Mouse (Mus musculus) midbrain, embryonic 15.5 days (tissue): Measurements from ENCODE around the gene Vps72. TPM values are rescaled to one million over a fixed set of nuclear protein-coding genes. Genes with fewer than 3 reads are reported as not detected.

ENCODE experiments used
- ATAC-seq: fragments of 200-750 bp; cut with Nextera tagmentation; replicated peaks from 2 replicates; pipeline ENCODE4 v1.8.0; 2017; ENCODE audit warnings: moderate TSS enrichment
- H3K27ac ChIP-seq: fragments of 300-500 bp; sonication (generic); 2 replicates; pipeline ENCODE4 v1.5.1; 2015; ENCODE audit warnings: mild to moderate bottlenecking, inconsistent platforms
- H3K27me3 ChIP-seq: fragments of 300-500 bp; sonication (generic); replicated peaks from 2 replicates; pipeline ENCODE4 v1.6.1; 2015; ENCODE audit warnings: inconsistent platforms
- H3K36me3 ChIP-seq: fragments of 300-500 bp; sonication (generic); replicated peaks from 2 replicates; pipeline ENCODE4 v1.6.1; 2015; ENCODE audit warnings: inconsistent platforms
- H3K4me1 ChIP-seq: fragments of 300-500 bp; sonication (generic); 2 replicates; pipeline ENCODE4 v1.6.1; 2015; ENCODE audit warnings: inconsistent platforms
- H3K4me2 ChIP-seq: fragments of 300-500 bp; sonication (generic); 2 replicates; pipeline ENCODE4 v1.6.1; 2015; ENCODE audit warnings: inconsistent platforms, mild to moderate bottlenecking, moderate library complexity
- H3K4me3 ChIP-seq: fragments of 300-500 bp; sonication (generic); 2 replicates; pipeline ENCODE4 v1.5.1; 2015; ENCODE audit warnings: mild to moderate bottlenecking, inconsistent platforms
- H3K9ac ChIP-seq: fragments of 300-500 bp; sonication (generic); 2 replicates; pipeline ENCODE4 v1.6.1; 2015; ENCODE audit warnings: mild to moderate bottlenecking, inconsistent platforms
- H3K9me3 ChIP-seq: fragments of 300-500 bp; sonication (generic); 2 replicates; pipeline ENCODE4 v1.6.1; 2016; ENCODE audit warnings: inconsistent platforms
- WGBS: fragments of 180-500 bp; shearing (Covaris S2); methylation state at CpG from one replicate; pipeline ENCODE4 v1.1.7; 2015; ENCODE audit warnings: mixed read lengths; 5-methylcytosine and 5-hydroxymethylcytosine counted together
- polyA plus RNA-seq: library from polyadenylated mRNA; unstranded; fragments of >200 nt; fragmentation: Nextera tagmentation; extraction: Ambion mirVana; gene quantifications from 2 replicates; pipeline ENCODE4 v1.2.1, GENCODE M21; 2015

Gene Vps72
- polyA plus RNA-seq, 1 experiment from 2014 or later = 212 TPM

GRCm38 (mm10) chr3:95159987-95160963 is 49.5 kb downstream of the Vps72 start, which contains the start of gene Sema6c:
Gene Sema6c (plus strand): TSS chr3:95160457.
- peak within 1 kb of the TSS; percentile 81 for H3K27ac ChIP-seq
- 0 out of 2 replicates have a peak, but pooled peaks cover 3% of the 10 kb centered on the region for H3K36me3 ChIP-seq
- H3K9ac ChIP-seq = peak within 1 kb of the TSS; percentile 64
- H3K4me1 ChIP-seq = peaks cover 38% of the 10 kb centered on the region
- H3K27me3 ChIP-seq = no peaks in the 10 kb centered on the region
- H3K4me3 ChIP-seq = peak within 1 kb of the TSS; percentile 71
- under 1% methylated on average over 66 of the region's 66 CpGs for WGBS
- H3K4me2 ChIP-seq = peak within 1 kb of the TSS; percentile 81
- no peaks in the 10 kb centered on the region for H3K9me3 ChIP-seq
- ATAC-seq = peak; percentile 97

- 1% methylated on average over 30 of the region's 30 CpGs for WGBS
- Histone ChIP-seq H3K4me2 (peak overlapping the region; percentile 81), H3K9me3 (no peaks in the 10 kb centered on the region), H3K9ac (peak overlapping the region; percentile 64), H3K27ac (peak overlapping the region; percentile 81), H3K4me1 (peaks cover 38% of the 10 kb centered on the region), H3K4me3 (peak overlapping the region; percentile 71), H3K27me3 (no peaks in the 10 kb centered on the region), H3K36me3 (peaks cover 10% of the 10 kb centered on the region; the same call in 1 of the 2 replicates)
- peak; percentile 34 for ATAC-seq
Observed at GRCm38 (mm10) chr3:95161041-95161551, 50.3 kb downstream of the Vps72 start.

DNA sequence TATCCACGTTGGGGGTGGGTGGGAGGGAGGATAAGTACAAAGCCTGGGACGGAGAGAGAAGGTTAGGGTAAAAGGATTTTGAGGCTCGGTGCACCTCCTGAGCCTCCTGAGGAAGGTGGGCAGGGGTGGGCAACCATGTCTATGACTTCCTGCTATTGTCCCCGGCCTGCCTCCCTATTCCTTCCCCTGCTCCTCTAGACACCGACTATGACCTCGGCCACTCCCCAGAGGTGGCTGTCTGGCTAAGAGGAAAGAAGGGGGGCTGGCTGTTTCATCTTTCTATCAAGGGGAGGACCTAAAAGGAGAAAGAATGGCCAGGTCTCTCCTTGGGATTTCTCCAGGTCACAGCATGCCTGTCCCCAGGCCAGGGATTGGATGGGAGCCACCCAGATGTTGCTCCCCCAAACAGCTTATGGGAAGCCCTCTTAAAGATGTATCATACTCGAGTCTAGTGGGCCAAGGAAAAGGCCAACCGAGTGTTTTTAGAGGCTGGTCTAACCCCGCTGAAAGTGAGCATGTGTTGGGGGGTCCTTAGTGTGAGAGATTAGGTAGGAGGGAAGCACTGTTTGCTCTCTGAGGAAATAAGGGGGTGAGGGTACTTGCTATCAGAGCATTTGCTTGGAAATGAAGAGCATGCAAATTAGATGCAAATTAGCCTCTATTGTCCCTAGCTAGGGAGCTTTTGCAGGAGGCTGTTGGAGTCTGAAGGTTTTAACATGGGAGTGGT is 51.0 kb downstream of the Vps72 start:
- Histone ChIP-seq H3K9me3 (no peaks in the 10 kb centered on the region), H3K27ac (peak overlapping the region; percentile 81), H3K9ac (peak overlapping the region; percentile 64), H3K4me3 (peak overlapping the region; percentile 71), H3K36me3 (peaks cover 13% of the 10 kb centered on the region), H3K4me2 (peak overlapping the region; percentile 81), H3K27me3 (no peaks in the 10 kb centered on the region), H3K4me1 (peaks cover 38% of the 10 kb centered on the region)
- WGBS = 3% methylated on average over 9 of the region's 9 CpGs
- peak; percentile 3; the same call in 1 of the 2 replicates for ATAC-seq

DNA sequence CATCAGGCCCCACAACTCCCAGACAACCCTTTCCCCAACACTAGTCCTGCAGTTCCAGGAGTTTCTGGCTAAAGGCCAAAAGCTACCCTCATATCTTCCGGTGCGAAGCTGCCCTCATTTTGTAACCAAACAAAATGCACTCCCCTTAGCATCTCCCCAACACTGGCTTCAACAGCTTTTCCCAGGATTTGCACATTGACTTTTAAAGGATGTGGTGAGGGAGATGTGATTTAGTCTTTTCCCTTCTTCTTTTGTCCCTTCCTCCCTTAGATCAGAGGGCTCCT is 51.5 kb downstream of the Vps72 start:
- H3K4me2 ChIP-seq = peak overlapping the region; percentile 81

DNA sequence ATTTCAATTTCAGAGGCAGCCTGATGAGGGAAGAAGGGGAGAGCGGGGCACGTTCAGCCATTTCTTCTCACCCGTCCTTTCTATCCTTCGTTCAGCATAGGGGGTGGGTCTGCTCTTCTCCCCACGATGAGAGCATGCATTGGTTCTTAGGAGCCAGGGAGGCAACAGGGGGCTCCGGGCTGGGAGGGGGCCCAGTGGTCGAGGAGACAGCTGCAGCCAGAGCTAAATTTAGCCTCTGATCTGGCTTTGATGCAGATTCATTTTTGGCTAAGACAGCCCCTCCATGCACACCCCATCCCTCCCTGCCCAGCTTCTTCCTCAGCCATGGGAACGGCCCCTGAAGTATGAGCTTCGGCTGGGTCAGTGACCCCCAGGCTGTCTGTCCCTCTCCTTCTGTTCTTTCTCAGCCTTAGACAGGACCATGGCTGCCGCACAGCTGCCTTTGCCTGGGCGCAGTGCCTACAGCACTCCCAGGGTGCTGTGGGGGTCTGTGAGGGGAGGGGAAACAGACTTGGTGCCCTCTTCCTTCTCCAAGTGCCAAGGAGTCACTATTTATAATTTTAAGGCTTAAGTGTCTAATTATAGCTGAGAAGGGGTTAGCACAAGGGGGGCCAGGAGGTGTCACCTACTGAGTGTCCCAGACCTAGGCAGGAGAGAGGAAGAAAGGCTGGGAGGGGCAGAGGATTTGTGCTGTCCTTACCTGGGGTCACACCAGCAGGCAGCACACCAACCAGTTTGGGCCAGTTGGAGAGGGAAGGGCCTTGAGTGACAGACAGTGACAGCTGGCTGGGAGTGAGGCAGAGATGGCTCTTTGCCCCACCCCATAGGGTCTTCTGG is 52.8 kb downstream of the Vps72 start:
- H3K27ac ChIP-seq = peak overlapping the region; percentile 32
- no peaks in the 10 kb centered on the region for H3K9me3 ChIP-seq
- 52% methylated on average over 11 of the region's 11 CpGs for WGBS
- peak overlapping the region; percentile 64 for H3K9ac ChIP-seq
- peaks cover 38% of the 10 kb centered on the region for H3K4me1 ChIP-seq
- peak overlapping the region; percentile 71 for H3K4me3 ChIP-seq
- H3K27me3 ChIP-seq = peaks cover 3% of the 10 kb centered on the region; the same call in 1 of the 2 replicates
- peak overlapping the region; percentile 81 for H3K4me2 ChIP-seq
- no peak for ATAC-seq
- peaks cover 28% of the 10 kb centered on the region for H3K36me3 ChIP-seq

More for the DNA sequence above, 51.5 kb downstream of the Vps72 start:
- H3K4me1 ChIP-seq = peaks cover 38% of the 10 kb centered on the region
- H3K9me3 ChIP-seq = no peaks in the 10 kb centered on the region
- peak overlapping the region; percentile 71 for H3K4me3 ChIP-seq
- H3K9ac ChIP-seq = peak overlapping the region; percentile 64
- H3K36me3 ChIP-seq = peaks cover 17% of the 10 kb centered on the region
- 12% methylated on average over 2 of the region's 2 CpGs for WGBS
- H3K27ac ChIP-seq = peak overlapping the region; percentile 81
- no peaks in the 10 kb centered on the region for H3K27me3 ChIP-seq
- ATAC-seq = no peak

- ATAC-seq = no peak
- peaks cover 8% of the 10 kb centered on the region for H3K27me3 ChIP-seq
- H3K4me3 ChIP-seq = no peak overlapping the region
- no peaks in the 10 kb centered on the region for H3K9me3 ChIP-seq
- H3K36me3 ChIP-seq = peaks cover 33% of the 10 kb centered on the region
- no peak overlapping the region for H3K27ac ChIP-seq
- H3K9ac ChIP-seq = no peak overlapping the region
- peak overlapping the region; percentile 81; the same call in 1 of the 2 replicates for H3K4me2 ChIP-seq
- peaks cover 38% of the 10 kb centered on the region for H3K4me1 ChIP-seq
- 88% methylated on average over 3 of the region's 5 CpGs for WGBS
Observed at GRCm38 (mm10) chr3:95164256-95164550, 53.4 kb downstream of the Vps72 start.

DNA sequence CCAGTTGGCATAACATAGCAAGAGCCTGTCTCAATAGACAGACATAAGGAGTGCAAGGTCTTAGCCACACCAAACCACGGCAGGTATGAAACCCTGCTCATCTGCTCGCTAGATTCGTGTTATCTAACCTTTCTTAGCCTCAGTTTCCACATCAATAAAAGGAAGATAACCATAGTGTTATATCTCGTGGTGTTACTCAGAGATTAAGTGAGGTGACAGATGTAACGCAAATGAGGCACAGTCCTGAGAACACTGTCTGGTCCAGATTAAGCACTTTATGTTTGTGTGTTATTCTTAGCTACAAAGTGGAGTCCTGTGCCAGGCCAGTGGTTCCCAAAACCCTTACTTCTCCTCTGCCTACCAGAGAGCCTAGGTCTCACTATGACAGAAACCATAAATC is 54.0 kb downstream of the Vps72 start:
- H3K27ac ChIP-seq = no peak overlapping the region
- peaks cover 14% of the 10 kb centered on the region for H3K27me3 ChIP-seq
- 86% methylated on average over 5 of the region's 5 CpGs for WGBS
- peaks cover 31% of the 10 kb centered on the region for H3K4me1 ChIP-seq
- H3K4me3 ChIP-seq = no peak overlapping the region
- no peaks in the 10 kb centered on the region for H3K9me3 ChIP-seq
- no peak overlapping the region for H3K9ac ChIP-seq
- H3K36me3 ChIP-seq = peaks cover 40% of the 10 kb centered on the region
- H3K4me2 ChIP-seq = no peak overlapping the region
- ATAC-seq = no peak

DNA sequence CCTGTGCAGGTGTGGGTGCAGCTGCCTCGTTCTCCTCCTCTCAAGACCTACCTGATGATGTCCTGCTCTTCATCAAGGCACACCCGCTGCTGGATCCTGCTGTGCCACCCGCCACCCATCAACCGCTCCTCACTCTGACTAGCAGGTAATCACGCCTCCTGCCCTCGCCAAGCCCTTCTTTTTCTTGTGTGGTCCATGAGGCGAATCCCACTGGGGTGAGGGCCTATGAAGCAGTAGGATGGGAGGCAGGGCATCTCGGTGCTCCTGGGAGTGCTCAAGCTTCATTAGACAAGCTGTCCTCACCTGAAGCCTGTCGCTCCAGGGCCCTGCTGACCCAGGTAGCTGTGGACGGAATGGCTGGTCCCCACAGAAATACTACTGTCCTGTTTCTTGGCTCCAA is 59.2 kb downstream of the Vps72 start:
- H3K4me3 ChIP-seq = no peak overlapping the region
- no peak overlapping the region for H3K4me2 ChIP-seq
- H3K4me1 ChIP-seq = peaks cover 10% of the 10 kb centered on the region
- H3K27me3 ChIP-seq = peaks cover 34% of the 10 kb centered on the region
- no peak overlapping the region for H3K27ac ChIP-seq
- H3K9ac ChIP-seq = no peak overlapping the region
- peaks cover 66% of the 10 kb centered on the region for H3K36me3 ChIP-seq
- H3K9me3 ChIP-seq = no peaks in the 10 kb centered on the region
- WGBS = 94% methylated on average over 10 of the region's 10 CpGs
- ATAC-seq = no peak

- Histone ChIP-seq H3K27ac (no peak overlapping the region), H3K4me2 (no peak overlapping the region), H3K4me3 (no peak overlapping the region), H3K9me3 (no peaks in the 10 kb centered on the region), H3K4me1 (peaks cover 10% of the 10 kb centered on the region), H3K9ac (no peak overlapping the region), H3K36me3 (peaks cover 57% of the 10 kb centered on the region), H3K27me3 (peaks cover 34% of the 10 kb centered on the region)
- WGBS = 87% methylated on average over 6 of the region's 6 CpGs
- ATAC-seq = no peak
Observed at GRCm38 (mm10) chr3:95171105-95171504, 60.3 kb downstream of the Vps72 start.
